Mouse (Mus musculus) erythroblast, embryonic 14.5 days (primary cell): ENCODE data around the gene Cyp4f16. TPM values are rescaled to one million over a fixed set of nuclear protein-coding genes. Genes with fewer than 3 reads are reported as not detected.
"Not testable (repeated sequence)": the region's sequence is repeated elsewhere in the genome, so short reads cannot be mapped to it uniquely, and the experiment has no call there.

Source experiments
- H3K27me3 ChIP-seq: 2 replicates; pipeline ENCODE4 v1.6.1; 2012; ENCODE audit warnings: inconsistent platforms; ENCODE audit not compliant: control insufficient read depth
- H3K36me3 ChIP-seq: 2 replicates; pipeline ENCODE4 v1.6.1; 2012; ENCODE audit warnings: mild to moderate bottlenecking, inconsistent platforms; ENCODE audit not compliant: control insufficient read depth
- H3K4me1 ChIP-seq: 2 replicates; pipeline ENCODE4 v1.6.1; 2012; ENCODE audit warnings: inconsistent platforms; ENCODE audit not compliant: control insufficient read depth
- H3K4me3 ChIP-seq: replicated peaks from 2 replicates; pipeline ENCODE3; 2012; ENCODE audit warnings: moderate library complexity, mild to moderate bottlenecking, inconsistent platforms
- H3K9me3 ChIP-seq: 2 replicates; pipeline ENCODE4 v1.6.1; 2012; ENCODE audit warnings: low read length, inconsistent platforms, mixed read lengths; ENCODE audit not compliant: control insufficient read depth
- GATA1 ChIP-seq: IDR thresholded peaks from 2 replicates; pipeline ENCODE4 v1.6.1; 2012; ENCODE audit warnings: low read length, inconsistent platforms, mixed read lengths
- TAL1 ChIP-seq: IDR thresholded peaks from 3 replicates; pipeline ENCODE4 v1.6.1; 2012; ENCODE audit warnings: low read length, inconsistent platforms, mixed read lengths
- polyA plus RNA-seq: library from polyadenylated mRNA; stranded (reverse); fragments of >175 nt; gene quantifications from 2 replicates; pipeline ENCODE4 v1.2.3, GENCODE M21; 2012

The Cyp4f16 gene
- polyA plus RNA-seq, 1 experiment: 0.02 TPM

GRCm38 (mm10) chr17:32521981-32522380 is 14.4 kb upstream of the Cyp4f16 start:
- no peak for TF ChIP-seq GATA1
- TF ChIP-seq TAL1: no peak
- H3K4me3 ChIP-seq: no peak overlapping the region
- H3K4me1 ChIP-seq: no peaks in the 10 kb centered on the region
- no peaks in the 10 kb centered on the region for H3K9me3 ChIP-seq
- no peaks in the 10 kb centered on the region for H3K27me3 ChIP-seq
- H3K36me3 ChIP-seq: no peaks in the 10 kb centered on the region

GRCm38 (mm10) chr17:32522386-32522785 is 14.0 kb upstream of the Cyp4f16 start:
- Histone ChIP-seq H3K9me3 (no peaks in the 10 kb centered on the region), H3K36me3 (no peaks in the 10 kb centered on the region), H3K4me1 (no peaks in the 10 kb centered on the region), H3K27me3 (no peaks in the 10 kb centered on the region), H3K4me3 (no peak overlapping the region)
- no peak for TF ChIP-seq GATA1
- no peak for TF ChIP-seq TAL1

GRCm38 (mm10) chr17:32522816-32523215 is 13.5 kb upstream of the Cyp4f16 start:
- H3K4me3 ChIP-seq: no peak overlapping the region

GRCm38 (mm10) chr17:32523895-32524294 is 12.5 kb upstream of the Cyp4f16 start:
- Histone ChIP-seq H3K9me3 (no peaks in the 10 kb centered on the region), H3K4me1 (peaks cover 11% of the 10 kb centered on the region), H3K27me3 (no peaks in the 10 kb centered on the region), H3K36me3 (no peaks in the 10 kb centered on the region), H3K4me3 (no peak overlapping the region)
- TF ChIP-seq TAL1: no peak
- TF ChIP-seq GATA1: no peak

More at GRCm38 (mm10) chr17:32522816-32523215, 13.5 kb upstream of the Cyp4f16 start:
- Histone ChIP-seq H3K36me3 (no peaks in the 10 kb centered on the region), H3K9me3 (no peaks in the 10 kb centered on the region), H3K27me3 (no peaks in the 10 kb centered on the region), H3K4me1 (peaks cover 1% of the 10 kb centered on the region)
- no peak for TF ChIP-seq TAL1
- TF ChIP-seq GATA1: no peak

- peaks cover 11% of the 10 kb centered on the region for H3K4me1 ChIP-seq
- not testable (repeated sequence) for H3K36me3 ChIP-seq, H3K9me3 ChIP-seq, H3K4me3 ChIP-seq, H3K27me3 ChIP-seq
Observed at GRCm38 (mm10) chr17:32526341-32526740, 10.0 kb upstream of the Cyp4f16 start.

- Histone ChIP-seq H3K27me3 (no peaks in the 10 kb centered on the region), H3K9me3 (no peaks in the 10 kb centered on the region), H3K4me1 (peaks cover 11% of the 10 kb centered on the region), H3K4me3 (no peak overlapping the region), H3K36me3 (no peaks in the 10 kb centered on the region)
- no peak for TF ChIP-seq GATA1
- no peak for TF ChIP-seq TAL1
Observed at GRCm38 (mm10) chr17:32527748-32528147, 8.6 kb upstream of the Cyp4f16 start.

GRCm38 (mm10) chr17:32528408-32529337 is 7.7 kb upstream of the Cyp4f16 start:
- Histone ChIP-seq H3K4me1 (peaks cover 11% of the 10 kb centered on the region), H3K4me3 (peak overlapping the region; percentile 61), H3K9me3 (no peaks in the 10 kb centered on the region), H3K27me3 (no peaks in the 10 kb centered on the region), H3K36me3 (no peaks in the 10 kb centered on the region)
- TF ChIP-seq GATA1 (no peak), TAL1 (no peak)

- peaks cover 11% of the 10 kb centered on the region for H3K4me1 ChIP-seq
- H3K9me3 ChIP-seq, H3K4me3 ChIP-seq, H3K27me3 ChIP-seq, H3K36me3 ChIP-seq: not testable (repeated sequence)
Observed at GRCm38 (mm10) chr17:32532356-32532755, 4.0 kb upstream of the Cyp4f16 start.

- Histone ChIP-seq H3K27me3 (no peaks in the 10 kb centered on the region), H3K4me1 (no peaks in the 10 kb centered on the region), H3K9me3 (no peaks in the 10 kb centered on the region), H3K4me3 (no peak overlapping the region), H3K36me3 (no peaks in the 10 kb centered on the region)
- TF ChIP-seq GATA1 (no peak), TAL1 (no peak)
Observed at GRCm38 (mm10) chr17:32534068-32534467, 2.3 kb upstream of the Cyp4f16 start.

- no peaks in the 10 kb centered on the region for H3K9me3 ChIP-seq
- H3K36me3 ChIP-seq: no peaks in the 10 kb centered on the region; the same call in 1 of the 2 replicates
- no peaks in the 10 kb centered on the region for H3K27me3 ChIP-seq
- no peak overlapping the region for H3K4me3 ChIP-seq
- no peak for TF ChIP-seq GATA1
- TF ChIP-seq TAL1: no peak
- no peaks in the 10 kb centered on the region for H3K4me1 ChIP-seq
Observed at GRCm38 (mm10) chr17:32536867-32537250, 501 bp downstream of the Cyp4f16 start.

- not testable (repeated sequence) for H3K36me3 ChIP-seq, H3K4me3 ChIP-seq, H3K27me3 ChIP-seq, H3K4me1 ChIP-seq, H3K9me3 ChIP-seq
Observed at GRCm38 (mm10) chr17:32544792-32545191, 8.4 kb downstream of the Cyp4f16 start.

- H3K36me3 ChIP-seq, H3K4me3 ChIP-seq, H3K4me1 ChIP-seq, H3K27me3 ChIP-seq, H3K9me3 ChIP-seq: not testable (repeated sequence)
Observed at GRCm38 (mm10) chr17:32550377-32550776, 14.0 kb downstream of the Cyp4f16 start.
